Mouse (Mus musculus): ENCODE results near the gene Gm21970.

- no peak for TF ChIP-seq FLI1 (IDR thresholded peaks at IDR 0.05; ENCODE audit: low read length)
- TF ChIP-seq GATA1 (IDR thresholded peaks at IDR 0.05; ENCODE audit: borderline replicate concordance, low read length) = no peak
These were observed 27.0 kb downstream of the Gm21970 start for GRCm38 (mm10) chr16:91418531-91418930.

Data from megakaryocyte, embryonic 14.5 days (primary cell).